Mouse (Mus musculus) lung, postnatal 10 days (tissue): ENCODE results near the gene Rora.

Experiments
- DNase-seq: peaks from one replicate; pipeline ENCODE4 v3.0.0; 2021

Rora gene

DNA sequence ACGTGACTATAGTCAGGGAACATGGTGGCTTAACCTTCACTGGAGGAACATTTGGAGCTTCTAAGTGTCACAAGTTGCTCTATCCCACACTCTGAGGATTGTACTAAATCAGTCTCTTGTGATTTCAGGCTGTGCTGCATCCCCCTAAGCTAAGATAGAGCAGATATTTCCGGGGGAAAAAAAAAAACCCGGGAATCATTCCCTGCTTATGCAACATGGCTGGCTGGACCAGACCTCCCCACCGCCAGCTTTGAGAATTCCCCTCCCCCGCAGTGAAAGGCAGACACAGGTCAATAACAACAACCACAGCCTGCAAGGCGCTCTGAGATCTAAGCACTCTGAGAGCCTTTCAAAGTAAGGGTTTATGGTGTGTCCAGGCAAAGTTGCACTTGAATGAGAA lies 244.7 kb downstream of the Rora start:
- DNase-seq, result peak; percentile 34

DNA sequence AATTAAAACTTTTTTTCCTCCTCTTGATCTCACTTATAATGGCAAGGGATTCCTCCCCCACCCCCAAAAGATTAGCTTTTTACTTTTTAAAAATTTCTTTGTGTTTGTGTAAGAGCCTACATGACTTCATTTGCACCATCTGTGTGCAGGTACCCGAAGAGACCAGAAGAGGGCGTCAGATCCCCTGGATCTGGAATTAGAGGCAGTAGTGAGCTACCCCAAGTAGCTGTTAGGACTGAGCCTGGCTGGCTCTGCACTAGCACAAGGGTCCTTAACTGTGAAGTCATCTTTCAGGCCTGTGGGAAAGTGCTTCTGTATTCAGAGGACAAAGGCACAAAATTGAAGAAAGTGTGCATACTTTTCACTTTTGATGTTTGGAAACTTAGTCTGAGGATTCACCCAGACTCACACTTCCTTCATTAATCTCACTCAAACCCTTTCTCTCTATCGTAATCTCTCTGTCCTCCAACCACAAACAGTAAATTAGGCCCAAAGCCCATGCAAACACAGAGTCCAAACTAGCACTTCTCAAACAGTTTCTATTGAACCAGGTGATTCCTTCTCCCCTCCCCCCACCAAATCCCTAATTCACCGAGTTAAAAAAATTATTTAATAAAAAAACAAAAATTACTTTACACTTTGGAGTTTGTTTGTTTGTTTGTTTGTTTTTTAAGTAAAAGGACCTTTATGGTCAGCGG lies 246.1 kb downstream of the Rora start:
- no peak for DNase-seq

DNA sequence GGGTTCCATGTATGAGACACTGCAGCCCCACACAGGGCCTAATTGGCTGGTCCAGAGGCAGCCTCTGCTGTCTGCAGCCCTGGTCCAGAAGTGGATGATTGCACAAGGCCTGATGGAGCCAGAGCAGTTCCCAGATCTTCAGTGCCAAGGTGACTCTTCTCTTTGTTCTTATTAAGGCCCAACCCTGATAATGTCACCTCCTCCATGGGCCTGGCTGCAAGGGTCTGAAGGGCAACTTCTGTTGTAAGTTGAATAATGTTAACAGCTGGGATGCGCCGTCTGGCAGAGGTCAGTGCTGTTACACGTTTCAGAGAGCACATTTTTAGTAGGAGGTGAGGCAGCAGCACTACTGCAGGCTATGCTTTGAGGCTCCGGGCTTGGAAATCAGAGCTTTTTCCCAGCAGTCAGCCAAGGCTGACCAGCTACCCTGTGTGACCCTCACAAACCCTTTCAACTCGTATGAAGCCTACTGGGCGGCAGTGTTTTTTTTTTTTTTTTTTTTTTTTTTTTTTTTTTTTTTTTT lies 252.8 kb downstream of the Rora start:
- DNase-seq, result no peak

DNA sequence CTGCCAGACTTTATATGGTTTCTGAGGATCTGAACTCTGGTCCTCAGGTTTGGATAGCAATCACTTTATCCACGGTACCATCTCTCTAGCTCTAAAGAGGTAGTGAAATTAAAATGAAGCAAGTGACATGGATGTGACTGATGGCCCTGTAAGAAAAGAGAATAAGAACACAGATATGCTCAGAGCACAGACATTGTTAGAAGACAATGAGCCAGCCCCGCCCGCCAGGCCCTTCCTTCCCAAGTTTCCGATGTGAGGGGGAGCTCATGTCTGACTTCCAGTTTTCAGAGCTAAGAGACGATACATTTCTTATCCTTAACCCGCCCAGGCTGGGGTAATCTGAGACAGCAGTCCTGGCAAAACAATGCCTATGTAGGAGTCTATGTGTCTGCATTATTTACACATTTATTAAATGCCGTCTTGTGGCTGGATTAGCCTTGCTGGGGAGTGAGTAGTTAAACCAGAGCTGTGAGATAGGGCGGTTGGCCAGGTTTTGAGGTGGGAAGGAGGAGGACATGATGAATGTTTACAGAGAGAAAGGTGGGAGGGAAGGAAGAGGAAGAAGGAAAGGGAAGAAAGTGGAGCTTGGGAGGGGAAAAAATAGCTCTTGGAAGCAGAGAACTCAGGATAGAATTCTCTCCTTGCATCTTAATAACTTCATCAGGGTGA lies 259.0 kb downstream of the Rora start:
- peak; percentile 72 for DNase-seq

DNA sequence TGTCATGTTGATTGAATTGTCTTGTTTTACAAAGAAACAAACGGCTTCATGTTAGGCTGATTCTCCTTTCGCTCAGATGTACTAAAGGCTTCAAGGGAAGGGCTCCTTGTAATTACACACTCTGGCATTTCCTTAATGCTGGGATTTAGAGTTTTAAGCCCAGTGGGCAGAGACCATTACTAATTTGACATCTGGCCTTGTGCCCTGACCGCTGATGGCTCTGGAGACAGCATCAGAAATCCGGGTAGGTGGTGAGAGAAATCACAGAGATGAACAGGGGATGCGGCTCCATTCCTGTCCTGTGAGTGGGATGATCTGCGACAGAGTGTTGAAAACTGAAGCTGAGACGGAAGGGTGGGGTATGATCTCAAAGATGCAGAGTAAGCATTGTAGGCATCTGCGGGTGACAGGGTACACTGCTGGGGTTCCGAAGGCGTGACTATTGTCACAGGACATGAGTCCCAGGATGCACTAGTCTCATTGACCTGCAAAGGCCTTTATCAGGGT lies 259.7 kb downstream of the Rora start:
- no peak for DNase-seq

DNA sequence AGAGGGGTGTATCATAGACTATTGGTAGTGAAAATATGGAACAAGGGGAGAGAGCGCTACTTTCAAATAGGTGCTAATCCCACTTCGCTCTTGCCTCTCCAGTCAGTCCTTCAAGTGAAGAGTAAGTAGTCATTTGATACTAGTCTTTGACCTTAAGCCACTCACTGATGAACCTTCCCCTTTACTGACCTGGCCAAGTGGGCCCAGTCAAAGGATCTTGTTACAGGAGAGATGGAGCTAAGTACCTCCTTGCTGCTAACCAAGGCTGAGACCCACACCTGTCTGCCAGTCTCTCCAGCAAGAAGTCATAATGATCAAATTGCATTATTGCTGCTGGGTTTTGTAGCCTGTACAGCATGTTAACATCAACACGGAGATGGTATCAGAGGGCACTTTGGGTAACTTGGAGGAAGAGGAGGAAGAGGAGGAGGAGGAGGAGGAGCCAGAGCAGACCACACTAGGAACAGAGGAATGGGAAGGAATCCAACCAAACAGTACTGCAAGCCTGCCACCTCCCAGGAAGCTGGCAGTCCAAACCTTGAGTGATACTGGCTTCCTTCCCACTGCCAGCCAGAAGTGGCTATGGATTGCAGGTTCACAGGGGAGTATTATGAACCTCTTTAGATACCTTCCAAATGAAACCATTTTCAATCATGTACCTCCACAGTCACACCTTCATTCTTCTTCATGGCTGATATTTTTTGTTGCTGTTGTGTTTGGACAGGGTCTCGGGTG lies 261.1 kb downstream of the Rora start:
- no peak for DNase-seq

DNA sequence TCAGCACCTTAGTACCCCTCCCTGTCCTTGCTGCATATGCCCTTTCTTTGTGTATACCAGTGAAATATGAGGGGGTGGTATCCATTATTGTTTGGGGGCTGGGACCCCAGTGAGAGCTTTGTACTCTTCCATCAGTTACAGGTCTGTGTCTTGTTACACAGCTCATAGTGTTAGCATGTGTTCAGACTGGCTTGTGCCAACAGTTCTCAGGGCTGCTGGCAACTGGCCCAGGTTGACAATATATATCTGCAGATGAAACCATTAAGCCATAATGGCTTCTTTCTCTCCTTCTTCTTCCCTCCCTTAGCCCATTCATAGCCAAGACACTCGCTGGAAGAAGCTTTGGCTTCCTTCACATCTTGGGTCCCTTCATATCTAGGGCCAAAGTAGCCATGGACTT lies 263.2 kb downstream of the Rora start:
- DNase-seq, result no peak

DNA sequence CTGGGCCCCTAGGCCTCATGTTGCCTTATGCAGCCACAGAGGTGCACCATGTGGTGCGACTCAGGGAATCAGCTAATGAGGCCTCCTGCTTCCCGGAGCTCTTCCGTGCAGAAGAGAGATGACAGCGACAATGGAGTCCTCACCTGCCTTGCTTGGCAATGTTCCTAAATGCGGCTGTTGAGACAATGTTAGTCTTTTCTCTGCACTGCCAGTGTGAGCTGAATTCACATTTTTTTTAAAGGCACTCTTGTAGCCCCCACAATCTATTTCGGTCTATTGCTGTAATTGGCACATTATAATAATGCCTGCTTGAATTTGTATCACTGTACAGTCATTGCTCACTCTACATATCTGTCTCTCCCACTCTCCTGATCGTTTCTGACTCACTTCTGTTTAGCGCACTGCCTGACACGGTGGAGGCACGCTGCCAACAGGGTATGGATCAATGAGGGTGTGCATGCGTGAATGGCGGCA lies 269.6 kb downstream of the Rora start:
- DNase-seq, result no peak

DNA sequence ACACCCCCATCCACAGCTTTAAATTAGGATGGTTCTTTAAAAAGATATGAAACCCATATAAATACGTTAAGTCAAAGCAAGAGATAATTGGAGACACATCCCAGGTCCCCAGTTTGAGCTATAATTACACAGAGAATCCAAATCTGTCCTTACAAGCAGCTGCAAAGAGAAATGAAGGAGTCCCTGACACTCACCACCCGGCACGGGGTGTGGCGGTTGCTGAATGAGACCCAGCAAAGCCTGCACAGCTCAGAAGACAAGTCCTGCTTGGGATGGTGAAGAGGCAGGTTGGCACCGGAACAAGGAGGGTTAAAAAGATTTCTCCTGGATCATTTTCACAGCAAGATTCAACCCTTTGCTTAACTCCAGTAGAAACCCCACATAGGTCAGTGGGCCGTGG lies 272.8 kb downstream of the Rora start:
- DNase-seq, result no peak

DNA sequence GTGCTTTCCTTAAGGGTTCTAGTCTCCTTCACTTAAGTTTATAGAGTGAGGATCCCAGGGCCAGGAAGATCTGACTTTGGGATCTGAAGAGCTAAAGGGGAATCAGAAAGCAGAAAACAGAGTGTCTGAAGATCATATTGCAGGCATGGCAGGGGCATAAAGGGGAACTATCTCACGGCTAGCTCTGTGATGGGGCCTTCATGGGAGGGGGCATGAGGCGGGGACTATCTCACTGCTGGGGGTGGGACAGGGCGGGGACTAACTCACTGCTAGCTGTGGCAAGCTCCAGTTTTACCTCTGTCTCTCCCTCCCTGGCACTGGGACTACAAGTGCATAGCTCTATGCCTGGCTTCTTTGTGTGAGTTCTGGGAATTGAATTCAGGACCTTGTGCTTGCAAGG lies 279.6 kb downstream of the Rora start:
- no peak for DNase-seq

DNA sequence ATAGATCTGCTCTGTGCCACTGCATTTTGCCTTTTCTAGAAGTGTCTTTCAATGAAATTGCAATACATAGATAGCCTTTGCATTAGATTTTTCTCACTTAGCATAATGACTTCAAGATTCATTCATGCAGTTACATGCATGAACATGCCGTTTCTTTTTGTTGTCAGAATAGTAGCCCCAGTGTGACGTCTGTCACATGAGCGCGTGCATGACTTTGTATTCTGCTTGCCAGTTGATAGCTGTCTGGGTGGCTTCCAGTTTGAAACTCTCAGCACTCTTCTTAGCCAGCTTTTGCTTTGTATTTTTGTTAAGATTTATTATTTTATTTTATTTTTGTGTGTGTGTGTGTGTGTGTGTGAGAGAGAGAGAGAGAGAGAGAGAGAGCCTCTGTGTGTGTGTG lies 280.7 kb downstream of the Rora start:
- no peak for DNase-seq

DNA sequence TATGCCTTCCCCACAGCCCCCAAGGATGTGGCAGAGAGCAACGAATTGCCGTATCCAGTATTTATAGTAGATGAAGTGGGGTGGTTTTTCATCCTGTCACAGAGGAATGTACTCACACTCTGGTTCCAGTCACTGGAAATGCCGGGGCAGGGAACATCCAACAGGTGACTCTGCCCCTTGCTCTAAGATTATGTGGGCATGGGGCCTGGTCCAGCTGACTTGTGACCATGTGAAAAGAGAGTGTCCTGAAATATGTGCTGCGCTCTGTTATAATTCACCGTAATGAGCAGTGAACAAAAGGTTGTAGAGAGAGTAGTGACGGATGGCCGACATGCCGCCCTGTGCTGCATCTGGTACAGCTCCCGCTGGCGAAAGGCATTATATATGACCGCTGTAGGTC lies 282.0 kb downstream of the Rora start:
- DNase-seq, result no peak

DNA sequence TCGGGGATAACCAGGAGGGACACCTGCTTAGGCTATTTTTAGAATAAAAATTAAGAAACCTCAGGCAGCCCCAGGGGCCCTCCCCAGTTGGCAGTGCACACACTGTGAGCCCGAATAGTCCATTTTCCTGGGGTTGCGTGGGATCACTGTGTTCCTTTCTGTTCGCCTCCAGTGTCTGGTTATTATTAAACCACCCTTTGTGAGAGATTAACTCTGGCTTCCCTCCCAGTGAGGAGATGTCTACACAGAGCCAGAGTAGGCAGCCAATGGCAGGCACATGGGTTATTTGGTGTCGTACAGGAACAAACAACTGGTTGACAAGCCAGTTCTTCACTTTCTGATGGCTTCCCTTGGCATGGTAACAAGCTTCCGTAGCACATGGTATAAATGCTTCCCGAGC lies 287.5 kb downstream of the Rora start:
- DNase-seq, result peak; percentile 39

DNA sequence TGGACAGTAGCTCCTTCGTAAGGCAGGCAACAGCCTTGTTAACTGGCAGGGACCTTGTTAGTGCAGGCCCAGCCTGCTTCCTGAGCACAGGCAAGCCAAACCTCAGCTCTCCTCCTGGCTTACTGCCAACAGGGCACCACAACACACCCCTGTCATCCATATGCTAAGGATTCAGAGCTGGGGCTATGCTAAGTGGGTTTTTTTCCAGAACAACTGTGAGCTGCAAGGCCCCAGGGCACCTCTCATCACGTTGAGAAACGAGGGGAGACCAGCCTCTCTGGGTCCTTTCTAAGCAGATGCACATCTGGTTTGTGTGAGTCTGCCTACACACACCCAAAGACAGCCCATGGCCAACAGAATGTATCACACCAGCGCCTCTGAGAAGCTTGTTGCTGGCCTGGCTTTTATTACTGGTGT lies 289.0 kb downstream of the Rora start:
- DNase-seq, result no peak

DNA sequence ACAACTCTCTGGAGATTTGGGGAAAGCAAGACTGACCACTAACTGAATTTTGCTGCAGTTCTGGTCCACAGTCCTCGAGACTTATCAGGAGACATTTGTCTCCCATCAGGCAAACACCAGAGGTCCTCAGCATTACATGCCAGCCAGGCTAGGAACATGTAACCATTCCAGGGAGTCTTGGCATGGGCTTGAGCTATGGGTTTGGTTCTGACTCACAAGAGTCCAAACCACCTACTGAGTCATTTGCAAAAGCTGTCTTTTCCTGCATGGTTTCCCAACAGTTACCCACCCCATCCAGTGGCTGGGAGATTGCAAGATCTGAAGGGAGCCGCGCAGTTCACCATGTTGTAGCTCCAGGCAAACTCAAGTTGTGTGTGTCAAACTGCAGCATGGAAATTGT lies 290.4 kb downstream of the Rora start:
- no peak for DNase-seq

DNA sequence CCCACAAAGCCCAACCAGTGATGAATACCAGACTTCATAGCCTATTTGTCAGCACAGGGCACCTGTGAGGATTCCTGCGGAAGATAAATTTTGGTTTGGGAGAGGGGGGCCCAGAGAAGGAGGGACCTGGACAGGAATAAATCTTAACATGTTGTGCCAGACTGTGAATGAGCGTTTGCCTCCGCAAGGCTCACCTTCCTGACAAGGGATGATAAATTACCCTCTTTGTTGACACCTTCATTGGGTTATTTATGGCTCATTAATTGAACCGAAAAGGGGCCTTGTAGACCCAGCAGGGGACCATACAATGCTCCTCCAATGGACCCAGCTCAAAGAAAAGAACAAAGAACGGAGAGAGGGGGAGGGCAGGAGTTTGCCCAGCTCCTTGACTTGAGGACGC lies 294.1 kb downstream of the Rora start:
- no peak for DNase-seq

DNA sequence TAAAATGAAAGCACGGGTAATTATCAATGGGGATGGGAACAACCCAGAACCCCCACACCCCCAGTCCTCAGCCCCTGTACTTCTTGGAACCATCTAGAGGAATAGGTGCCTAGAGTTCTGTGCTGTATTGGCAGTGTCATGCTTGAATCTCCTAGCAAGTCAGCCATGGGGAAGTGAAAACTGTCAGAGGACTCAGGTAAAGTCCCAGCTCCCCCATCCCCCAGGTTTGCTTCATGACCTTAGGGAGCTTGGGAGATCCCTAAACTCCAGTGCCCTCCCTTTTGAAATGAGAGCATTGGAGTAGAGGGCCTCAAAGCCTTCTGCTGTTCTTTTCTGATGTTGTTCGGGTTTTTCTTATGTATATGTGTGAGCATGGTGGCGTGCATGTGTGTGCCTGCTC lies 294.6 kb downstream of the Rora start:
- no peak for DNase-seq

DNA sequence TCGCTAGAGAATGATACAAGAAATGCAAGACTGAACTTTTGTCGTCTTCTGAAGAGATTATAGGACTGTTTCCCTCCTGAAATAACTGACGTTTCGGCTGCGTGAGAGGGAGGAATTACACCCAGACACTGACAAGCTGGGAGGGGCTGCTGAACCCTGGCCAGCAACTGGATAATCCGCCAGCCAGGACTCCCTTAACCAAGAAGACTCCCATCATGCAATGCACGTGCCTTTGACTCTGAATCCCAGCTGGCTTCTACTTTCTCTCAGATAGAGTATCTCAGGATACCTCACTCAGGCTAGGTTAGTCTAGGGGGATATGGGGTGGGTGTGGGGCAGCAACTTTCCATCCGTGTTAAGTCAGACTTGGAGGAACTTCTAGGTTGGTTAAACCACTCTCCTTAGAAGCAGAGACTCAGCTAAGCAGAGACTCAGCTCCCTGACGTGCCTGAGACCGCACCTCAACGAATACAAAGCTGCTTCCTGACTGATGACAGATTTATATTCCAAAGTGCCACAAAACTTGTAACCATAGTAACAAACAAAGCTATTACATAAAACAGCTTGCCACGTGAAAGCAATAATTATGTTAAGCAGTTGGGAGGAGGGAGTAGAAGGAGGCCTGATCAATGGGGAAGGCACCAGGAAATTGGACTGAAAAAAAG lies 302.8 kb downstream of the Rora start:
- peak; percentile 54 for DNase-seq

DNA sequence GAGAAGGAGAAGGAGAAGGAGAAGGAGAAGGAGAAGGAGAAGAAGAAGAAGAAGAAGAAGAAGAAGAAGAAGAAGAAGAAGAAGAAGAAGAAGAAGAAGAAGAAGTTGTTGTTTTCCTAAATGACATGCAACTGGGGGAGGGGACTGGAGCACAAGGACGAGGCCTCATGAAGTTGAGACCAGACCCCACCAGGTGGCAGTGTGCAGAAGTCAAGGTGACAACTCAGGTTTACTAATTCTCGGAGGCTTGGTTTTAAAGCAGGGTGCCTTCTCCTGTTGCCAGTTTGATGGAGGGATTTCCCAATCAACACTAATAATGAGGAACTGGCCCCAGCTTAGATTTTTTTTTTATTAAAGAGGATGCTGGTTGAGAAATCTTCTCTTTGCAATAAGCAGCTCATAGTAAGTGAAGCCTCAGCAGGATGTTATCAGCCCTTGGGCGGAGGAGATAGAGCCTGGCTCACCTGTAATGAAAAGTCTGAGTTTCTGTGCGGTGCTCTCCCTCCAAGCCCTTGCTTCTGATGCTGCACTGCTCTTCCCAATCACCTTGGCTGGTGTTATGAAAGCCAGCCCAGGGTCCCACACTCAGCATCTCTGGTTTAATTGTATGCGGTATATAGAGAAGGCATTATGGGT lies 303.5 kb downstream of the Rora start:
- peak; percentile 74 for DNase-seq

DNA sequence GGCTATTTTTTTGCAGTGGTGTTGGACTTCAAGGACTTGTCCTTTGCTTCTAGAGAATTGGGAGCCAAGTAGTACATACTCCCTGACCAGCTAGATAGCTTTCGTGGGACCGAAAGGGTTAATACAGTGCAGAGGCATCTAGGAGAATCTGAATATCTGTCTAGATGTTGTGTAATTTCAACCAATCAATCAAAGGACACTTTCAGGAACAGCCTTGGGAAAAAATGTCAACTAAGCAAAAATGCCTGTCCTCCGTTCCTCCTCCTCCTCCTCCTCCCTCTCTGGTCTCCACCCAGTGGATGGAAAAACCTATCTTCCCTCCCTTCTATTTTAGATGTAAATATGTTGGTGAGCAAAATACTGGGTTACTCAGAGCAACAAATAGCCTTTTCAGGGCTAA lies 304.2 kb downstream of the Rora start:
- DNase-seq, result no peak

DNA sequence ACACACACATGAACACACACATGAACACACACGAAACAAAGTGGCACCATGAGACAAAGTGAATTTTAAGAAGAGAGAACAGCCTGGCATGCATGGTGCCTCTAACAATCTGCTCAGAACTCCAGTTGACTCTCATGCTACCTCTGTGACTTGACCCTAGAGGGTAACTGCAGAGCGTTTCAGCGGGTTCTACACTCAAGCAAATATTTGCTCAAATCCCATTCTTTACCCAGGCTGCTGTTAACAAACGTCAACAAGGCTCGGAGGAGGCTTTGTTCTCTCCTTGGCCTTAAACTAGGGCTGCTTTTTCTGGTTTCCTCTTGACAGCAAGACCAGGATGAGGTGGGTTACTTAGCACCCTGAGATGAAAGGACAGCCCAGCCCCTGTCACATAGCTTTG lies 305.3 kb downstream of the Rora start:
- DNase-seq, result no peak

DNA sequence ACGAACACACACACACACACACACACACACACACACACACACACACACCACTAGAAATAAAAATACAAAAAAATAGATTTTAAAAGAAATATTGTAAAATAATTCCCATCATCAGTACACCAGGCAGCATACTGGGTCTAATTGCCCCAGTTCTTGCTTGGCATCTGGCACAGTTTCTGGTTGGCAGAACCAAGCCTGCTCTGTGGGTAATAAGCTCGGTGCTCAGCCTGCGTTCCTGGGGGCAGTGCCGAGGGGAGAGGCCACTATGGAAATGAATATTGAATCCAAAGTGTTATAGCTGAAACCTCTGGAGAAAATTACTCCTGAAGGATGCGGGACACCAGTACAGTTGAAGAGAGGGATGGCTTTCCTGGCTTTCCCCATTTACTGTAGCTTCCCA lies 310.3 kb downstream of the Rora start:
- DNase-seq, result no peak

DNA sequence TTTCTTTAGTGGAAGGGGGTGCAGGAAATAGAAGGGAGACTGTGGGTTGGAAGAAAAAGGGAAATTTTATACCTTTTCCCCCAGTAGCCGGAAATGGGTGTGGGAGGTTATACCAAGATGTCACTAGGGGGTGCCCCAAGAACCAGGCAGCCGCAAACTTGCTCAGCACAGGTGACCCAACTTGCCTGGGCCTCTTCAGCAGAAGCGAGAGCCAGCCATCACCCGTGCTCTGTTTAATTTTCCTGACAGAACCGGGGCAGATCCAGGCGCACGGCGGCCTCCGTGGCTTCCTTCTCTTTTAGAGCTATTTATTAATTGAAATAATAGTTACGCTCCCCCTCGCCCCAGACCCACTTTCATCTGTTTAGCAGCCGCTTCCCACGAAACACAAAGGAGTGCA lies 313.0 kb downstream of the Rora start:
- peak; percentile 32 for DNase-seq
